Mouse (Mus musculus) lung, adult 2 months (tissue): ENCODE data around the gene Efna2. TPM values are rescaled to one million over a fixed set of nuclear protein-coding genes. Genes with fewer than 3 reads are reported as not detected.

Source experiments
- DNase-seq: peaks from one replicate; pipeline ENCODE4 v3.0.0; 2022
- H3K4me1 ChIP-seq: fragments of 200-500 bp; 2 replicates; pipeline ENCODE4 v1.6.1; 2011; ENCODE audit warnings: low read length; ENCODE audit not compliant: control insufficient read depth, insufficient read depth
- H3K4me3 ChIP-seq: fragments of 200-500 bp; replicated peaks from 2 replicates; pipeline ENCODE3; 2011; ENCODE audit warnings: low read depth, mild to moderate bottlenecking, control low read depth, low read length; ENCODE audit errors: extremely low read depth
- CTCF ChIP-seq: fragments of 200-500 bp; IDR thresholded peaks from 2 replicates; pipeline ENCODE4 v1.5.1; 2011; ENCODE audit warnings: mild to moderate bottlenecking, low read length, control low read depth; ENCODE audit not compliant: insufficient read depth
- POLR2A ChIP-seq: fragments of 200-500 bp; IDR thresholded peaks from 2 replicates; pipeline ENCODE4 v1.6.1; 2011; ENCODE audit warnings: low read depth, mild to moderate bottlenecking, control low read depth, low read length, borderline replicate concordance; ENCODE audit errors: extremely low read depth
- WGBS: fragments of 180-500 bp; shearing (Covaris S2); methylation state at CpG from one replicate; pipeline ENCODE4 v1.1.7; 2018; 5-methylcytosine and 5-hydroxymethylcytosine counted together
- polyA plus RNA-seq: library from polyadenylated mRNA; depleted of rRNA; stranded (reverse); fragments of >200 nt; gene quantifications from 2 replicates; pipeline ENCODE4 v1.2.3, GENCODE M21; 2012

Gene Efna2
- polyA plus RNA-seq, 1 experiment: 3.6 TPM

- H3K4me1 ChIP-seq: peaks cover 37% of the 10 kb centered on the region
- H3K4me3 ChIP-seq: no peak overlapping the region
- no peak for DNase-seq
- TF ChIP-seq POLR2A: no peak
- TF ChIP-seq CTCF: no peak
- 76% methylated on average over 7 of the region's 7 CpGs for WGBS
Observed at GRCm38 (mm10) chr10:80154384-80154783, 24.9 kb upstream of the Efna2 start.

GRCm38 (mm10) chr10:80155277-80155676 is 24.0 kb upstream of the Efna2 start:
- H3K4me1 ChIP-seq: peaks cover 41% of the 10 kb centered on the region
- no peak overlapping the region for H3K4me3 ChIP-seq
- TF ChIP-seq CTCF (no peak), POLR2A (no peak)
- no peak for DNase-seq
- 42% methylated on average over 1 of the region's 1 CpGs for WGBS

GRCm38 (mm10) chr10:80156002-80156751 is 23.1 kb upstream of the Efna2 start:
- no peak for TF ChIP-seq CTCF
- no peak for TF ChIP-seq POLR2A
- H3K4me3 ChIP-seq: no peak overlapping the region

GRCm38 (mm10) chr10:80156752-80157053 is 22.6 kb upstream of the Efna2 start:
- DNase-seq: no peak
- TF ChIP-seq CTCF (no peak), POLR2A (no peak)
- peaks cover 51% of the 10 kb centered on the region for H3K4me1 ChIP-seq
- 31% methylated on average over 7 of the region's 7 CpGs for WGBS
- H3K4me3 ChIP-seq: no peak overlapping the region

More at GRCm38 (mm10) chr10:80156002-80156751, 23.1 kb upstream of the Efna2 start:
- DNase-seq: no peak
- 55% methylated on average over 29 of the region's 29 CpGs for WGBS
- peaks cover 47% of the 10 kb centered on the region for H3K4me1 ChIP-seq

- H3K4me3 ChIP-seq: no peak overlapping the region
- peaks cover 50% of the 10 kb centered on the region for H3K4me1 ChIP-seq
- TF ChIP-seq CTCF (no peak), POLR2A (no peak)
- DNase-seq: no peak
- 39% methylated on average over 15 of the region's 15 CpGs for WGBS
Observed at GRCm38 (mm10) chr10:80157141-80157929, 21.9 kb upstream of the Efna2 start.

- Histone ChIP-seq H3K4me1 (peaks cover 42% of the 10 kb centered on the region), H3K4me3 (peak overlapping the region; percentile 0)
- 4% methylated on average over 18 of the region's 18 CpGs for WGBS
- peak; percentile 85; the same call in 1 of the 2 replicates for TF ChIP-seq POLR2A
- no peak for TF ChIP-seq CTCF
- DNase-seq: peak; percentile 80
Observed at GRCm38 (mm10) chr10:80158307-80158986, 20.8 kb upstream of the Efna2 start.

GRCm38 (mm10) chr10:80159021-80159560 is 20.2 kb upstream of the Efna2 start:
- Histone ChIP-seq H3K4me3 (peak overlapping the region; percentile 60), H3K4me1 (peaks cover 44% of the 10 kb centered on the region)
- no peak for DNase-seq
- TF ChIP-seq POLR2A (no peak), CTCF (no peak)
- WGBS: 4% methylated on average over 12 of the region's 12 CpGs

GRCm38 (mm10) chr10:80159561-80160454 is 19.5 kb upstream of the Efna2 start:
- DNase-seq: peak; percentile 98
- no peak for TF ChIP-seq CTCF
- peak; percentile 64; the same call in 1 of the 2 replicates for TF ChIP-seq POLR2A
- peaks cover 42% of the 10 kb centered on the region for H3K4me1 ChIP-seq
- peak overlapping the region; percentile 60 for H3K4me3 ChIP-seq
- under 1% methylated on average over 55 of the region's 55 CpGs for WGBS
